ENCODE assay signal across 7 mouse cellular contexts in genomic region chr7:16047338-16048146, GRCm38 (mm10). TPM values are rescaled to one million over a fixed set of nuclear protein-coding genes. Genes with fewer than 3 reads are reported as not detected.
A peak's percentile ranks its signal among the peaks of the same experiment; 100 is the strongest.
DNase-seq lines count a peak whose midpoint lies in the region; ATAC-seq and TF ChIP-seq lines count a peak whose summit lies in the region.

Bicra (minus strand) TSS chr7:16047921.

- H3K27me3 ChIP-seq in limb, embryonic 11.5 days (ENCODE audit: control insufficient read depth, insufficient read depth, low read length) = no peaks in the 10 kb centered on the region
- H3K27me3 ChIP-seq in midbrain, embryonic 14.5 days (ENCODE audit: control insufficient read depth, insufficient read depth, low read length) = no peaks in the 10 kb centered on the region
- H3K27me3 ChIP-seq in spleen, adult 2 months (ENCODE audit: control insufficient read depth, insufficient read depth, low read length) = no peaks in the 10 kb centered on the region

- H3K4me1 ChIP-seq in limb, embryonic 11.5 days (ENCODE audit: control insufficient read depth, insufficient read depth, low read length) = peaks cover 31% of the 10 kb centered on the region
- peaks cover 43% of the 10 kb centered on the region for H3K4me1 ChIP-seq in midbrain, embryonic 14.5 days (ENCODE audit: control insufficient read depth, insufficient read depth, low read length)
- peaks cover 38% of the 10 kb centered on the region; the same call in 1 of the 2 replicates for H3K4me1 ChIP-seq in spleen, adult 2 months (ENCODE audit: control insufficient read depth, insufficient read depth, insufficient read length)

- TF ChIP-seq POLR2A in spleen, adult 2 months (IDR thresholded peaks at IDR 0.05; ENCODE audit: low read depth, low read length) = peak; percentile 69

- peak; percentile 90 to 95 for DNase-seq in adrenal gland, adult (ENCODE audit: inconsistent age in 2 of 2, low spot score in 1 of 2)
- DNase-seq in embryo, embryonic 10 days (ENCODE audit: low spot score) = peak; percentile 75
- DNase-seq in gastrocnemius, postnatal 4 days (ENCODE audit: low spot score in 2 of 2) = peak; percentile 86 to 89
- DNase-seq in kidney, adult 11 months = peak; percentile 85
- peak; percentile 89 for DNase-seq in limb, embryonic 11.5 days (ENCODE audit: low spot score)
- peak; percentile 94 for DNase-seq in midbrain, embryonic 14.5 days
- DNase-seq in spleen, adult 2 months (ENCODE audit: low read depth in 1 of 2, low spot score in 2 of 2) = peak; percentile 76 to 82

- H3K4me2 ChIP-seq in limb, embryonic 11.5 days (ENCODE audit: low read depth, severe bottlenecking) = peak within 1 kb of the TSS; percentile 85
- peak within 1 kb of the TSS; percentile 76 for H3K4me2 ChIP-seq in midbrain, embryonic 14.5 days (ENCODE audit: low read length)

- no peaks in the 10 kb centered on the region for H3K36me3 ChIP-seq in limb, embryonic 11.5 days (ENCODE audit: control insufficient read depth, insufficient read depth, low read length)
- 0 out of 2 replicates have a peak, but pooled peaks cover 2% of the 10 kb centered on the region for H3K36me3 ChIP-seq in midbrain, embryonic 14.5 days (ENCODE audit: control insufficient read depth, insufficient read depth, low read length)
- H3K36me3 ChIP-seq in spleen, adult 2 months (ENCODE audit: control insufficient read depth, insufficient read depth, low read length) = no peaks in the 10 kb centered on the region

- peak within 1 kb of the TSS; percentile 97 for H3K27ac ChIP-seq in limb, embryonic 11.5 days (replicated peaks; ENCODE audit: low read depth, low read length)
- H3K27ac ChIP-seq in midbrain, embryonic 14.5 days (replicated peaks; ENCODE audit: low read depth, low read length) = peak within 1 kb of the TSS; percentile 99
- H3K27ac ChIP-seq in spleen, adult 2 months (ENCODE audit: insufficient read depth, low read length) = peak within 1 kb of the TSS; percentile 97

- TF ChIP-seq CTCF in spleen, adult 2 months (IDR thresholded peaks at IDR 0.05; ENCODE audit: extremely low read depth, insufficient read depth, insufficient read length, insufficient replicate concordance) = no peak

- no peaks in the 10 kb centered on the region for H3K9me3 ChIP-seq in limb, embryonic 11.5 days (ENCODE audit: control insufficient read depth, low read length)
- no peaks in the 10 kb centered on the region for H3K9me3 ChIP-seq in midbrain, embryonic 14.5 days (ENCODE audit: control insufficient read depth, low read length)

- 2% methylated on average over 49 of the region's 69 CpGs for WGBS in limb, embryonic 11.5 days
- WGBS in midbrain, embryonic 14.5 days = under 1% methylated on average over 69 of the region's 69 CpGs
- under 1% methylated on average over 67 of the region's 69 CpGs for WGBS in spleen, adult 2 months

- peak; percentile 70 for ATAC-seq in limb, embryonic 11.5 days (ENCODE audit: insufficient number of reproducible peaks, low FRiP score, low TSS enrichment, low read depth)
- peak; percentile 79 for ATAC-seq in midbrain, embryonic 14.5 days (ENCODE audit: low FRiP score, low TSS enrichment)

- H3K4me3 ChIP-seq in limb, embryonic 11.5 days (ENCODE audit: low read depth, low read length) = peak within 1 kb of the TSS; percentile 85
- H3K4me3 ChIP-seq in midbrain, embryonic 14.5 days (replicated peaks; ENCODE audit: low read depth, low read length) = peak within 1 kb of the TSS; percentile 86
- H3K4me3 ChIP-seq in spleen, adult 2 months (ENCODE audit: extremely low read depth, insufficient read depth, insufficient read length) = peak within 1 kb of the TSS; percentile 89

- H3K9ac ChIP-seq in limb, embryonic 11.5 days (ENCODE audit: low read length) = peak within 1 kb of the TSS; percentile 99
- H3K9ac ChIP-seq in midbrain, embryonic 14.5 days (replicated peaks; ENCODE audit: low read length) = peak within 1 kb of the TSS; percentile 99

RNA-seq across cellular contexts. Expression of gene Bicra, which starts in this region (rescaled TPM):
- 10 to 100 TPM; 12.1 to 12.6 TPM for total RNA-seq in gastrocnemius, postnatal 4 days (2021)
- polyA plus RNA-seq in limb, embryonic 11.5 days (2014; fragmentation: Nextera tagmentation; extraction: Ambion mirVana) = 9.3 and 10.1 TPM in 2 replicates
- polyA plus RNA-seq in midbrain, embryonic 14.5 days (2014; fragmentation: Nextera tagmentation; extraction: Ambion mirVana) = 6.5 and 9.0 TPM in 2 replicates
- 40.4 and 50.6 TPM in 2 replicates for polyA plus RNA-seq in spleen, adult 2 months (2012; rRNA removed)

Comparison
In these comparisons a context has a peak if more than half of its experiments do, and no peak if none do; other contexts are left out.
1. Peak in every context shown above with its lines: DNase-seq, ATAC-seq, H3K4me3 ChIP-seq and H3K27ac ChIP-seq.